Mouse (Mus musculus) adrenal gland, adult 8-10 months (tissue): ENCODE measurements around the gene Parp9. TPM values are rescaled to one million over a fixed set of nuclear protein-coding genes. Genes with fewer than 3 reads are reported as not detected.
A peak's percentile ranks its signal among the peaks of the same experiment; 100 is the strongest.
"Not testable (repeated sequence)": the region's sequence is repeated elsewhere in the genome, so short reads cannot be mapped to it uniquely, and the experiment has no call there.

Source experiments
- DNase-seq: peaks from one replicate; pipeline ENCODE4 v3.0.0; 2022
- total RNA-seq, 4 experiments: library from RNA; stranded (reverse); gene quantifications; 2 replicates each; pipeline ENCODE4 v1.2.4; 2022

Parp9 gene
- total RNA-seq, result 10 to 100 TPM; 13.3 to 19.8 (median 15.6) TPM

GRCm38 (mm10) chr16:35938211-35939151 lies at the start of gene Parp9, which contains the start of gene Dtx3l:
Gene Parp9 (plus strand): TSS chr16:35938470.
Gene Dtx3l (minus strand): TSS chr16:35939151.
- DNase-seq, result peak; percentile 63

DNA sequence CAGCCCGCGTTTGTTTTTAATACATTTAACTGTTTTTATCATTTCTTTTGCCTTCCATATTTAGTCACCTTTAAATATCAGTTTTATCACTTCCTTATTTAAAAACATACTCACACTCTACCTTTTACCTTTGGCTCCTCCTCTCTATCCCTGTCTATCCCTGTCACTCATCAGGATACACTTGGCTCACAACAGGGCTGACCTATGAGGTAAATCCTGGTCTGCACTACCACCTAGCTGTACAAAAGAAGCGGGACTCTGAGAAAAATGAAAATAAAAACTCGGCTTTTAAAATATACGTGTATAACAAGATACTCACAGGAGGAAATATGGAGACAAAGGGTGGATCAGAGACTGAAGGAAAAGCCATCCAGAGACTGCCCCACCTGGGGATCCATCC lies 49.4 kb upstream of the Parp9 start:
- no peak for DNase-seq

GRCm38 (mm10) chr16:35890645-35891044 lies 47.6 kb upstream of the Parp9 start:
- DNase-seq, result no peak

- not testable (repeated sequence) for DNase-seq
Observed at GRCm38 (mm10) chr16:35891603-35892002, 46.7 kb upstream of the Parp9 start.

DNA sequence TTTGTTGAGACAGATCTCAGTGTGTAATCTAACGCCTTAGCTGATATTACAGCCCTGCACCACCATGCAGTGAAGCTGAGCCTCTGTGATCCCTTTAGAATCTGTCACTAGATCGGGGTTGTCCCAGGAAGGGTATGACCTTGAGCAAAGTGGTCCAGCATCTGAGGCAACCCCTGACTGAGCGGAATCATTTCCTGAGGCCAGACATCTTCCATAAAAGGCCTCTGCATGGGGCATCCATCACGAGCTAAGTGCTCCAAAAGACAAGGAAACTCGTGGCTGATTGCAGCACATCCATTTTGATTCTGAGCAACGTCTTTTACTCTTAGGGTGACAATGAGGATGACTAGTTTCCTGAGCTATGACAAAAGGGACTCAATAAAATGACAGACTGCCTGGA lies 43.3 kb upstream of the Parp9 start:
- no peak for DNase-seq

DNA sequence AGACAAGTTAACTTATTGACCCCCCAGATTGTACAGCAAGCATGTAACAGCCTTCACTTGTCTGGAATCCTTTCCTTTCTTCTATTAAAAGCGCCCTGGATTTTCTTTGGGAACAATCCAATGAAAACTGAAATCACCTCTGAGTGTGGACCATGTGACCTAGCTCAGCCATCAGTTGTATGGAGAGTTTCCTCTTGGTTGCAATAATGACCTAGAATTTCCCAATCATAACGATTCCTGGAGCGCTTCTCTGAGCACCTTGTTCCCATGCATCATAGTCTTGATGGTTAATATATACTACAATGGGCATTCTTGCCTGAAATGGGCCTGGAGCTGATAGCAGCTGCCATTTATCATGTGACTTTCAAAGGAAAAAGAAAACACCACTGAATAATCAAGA lies 37.7 kb upstream of the Parp9 start:
- DNase-seq, result no peak

- DNase-seq, result no peak
Observed at GRCm38 (mm10) chr16:35903014-35903640, 35.1 kb upstream of the Parp9 start.

GRCm38 (mm10) chr16:35904121-35904736 lies 34.0 kb upstream of the Parp9 start:
- no peak for DNase-seq

GRCm38 (mm10) chr16:35905355-35905754 lies 32.9 kb upstream of the Parp9 start:
- DNase-seq, result no peak

DNA sequence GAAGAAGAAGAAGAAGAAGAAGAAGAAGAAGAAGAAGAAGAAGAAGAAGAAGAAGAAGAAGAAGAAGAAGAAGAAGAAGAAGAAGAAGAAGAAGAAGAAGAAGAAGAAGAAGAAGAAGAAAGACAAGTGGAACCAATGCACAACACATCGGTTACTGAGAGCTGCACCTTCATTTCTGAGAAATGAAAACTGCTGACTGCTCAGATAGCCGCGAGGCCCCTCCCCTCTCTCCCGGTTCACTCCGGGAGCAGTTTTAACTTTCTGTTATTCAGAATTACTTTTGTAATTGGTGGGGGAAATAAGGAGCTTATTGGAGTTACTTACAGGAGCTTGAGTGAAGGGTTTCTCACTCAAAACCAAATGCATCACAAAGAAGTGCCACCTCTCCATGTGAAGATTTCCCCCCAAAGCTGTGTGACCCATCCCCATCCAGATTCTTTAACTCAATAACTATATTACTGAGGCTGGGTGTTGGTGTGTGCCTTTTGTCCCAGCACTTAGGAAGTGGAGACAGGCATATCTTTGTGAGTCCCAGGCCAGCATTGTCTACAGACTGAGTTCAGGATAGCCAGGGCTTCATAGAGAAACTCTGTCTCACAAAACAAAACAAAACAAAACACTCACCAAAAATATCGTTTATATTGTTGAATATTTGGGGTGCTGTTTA lies 32.3 kb upstream of the Parp9 start:
- no peak for DNase-seq

DNA sequence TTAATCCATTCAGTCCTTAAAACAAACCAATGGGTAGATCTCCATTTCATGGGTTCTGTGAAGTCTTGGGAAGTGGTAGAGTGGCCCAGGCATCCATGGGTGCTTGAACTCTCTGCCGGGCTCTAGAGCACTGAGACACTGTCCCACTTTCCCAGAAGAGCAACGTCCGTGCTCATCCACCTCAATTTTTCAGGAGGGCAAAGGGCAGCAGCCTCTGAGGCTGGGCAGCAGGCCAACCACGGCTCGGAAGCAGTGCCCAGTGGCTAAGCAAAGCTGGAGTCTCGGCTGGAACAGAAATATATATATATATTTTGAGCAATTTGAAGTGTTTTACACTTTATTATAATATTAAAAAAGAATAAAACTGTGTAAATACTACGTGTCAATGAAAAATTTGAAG lies 31.4 kb upstream of the Parp9 start:
- DNase-seq, result no peak

- peak; percentile 47 for DNase-seq
Observed at GRCm38 (mm10) chr16:35907432-35908201, 30.7 kb upstream of the Parp9 start.

GRCm38 (mm10) chr16:35911449-35911848 lies 26.8 kb upstream of the Parp9 start:
- DNase-seq, result no peak

DNA sequence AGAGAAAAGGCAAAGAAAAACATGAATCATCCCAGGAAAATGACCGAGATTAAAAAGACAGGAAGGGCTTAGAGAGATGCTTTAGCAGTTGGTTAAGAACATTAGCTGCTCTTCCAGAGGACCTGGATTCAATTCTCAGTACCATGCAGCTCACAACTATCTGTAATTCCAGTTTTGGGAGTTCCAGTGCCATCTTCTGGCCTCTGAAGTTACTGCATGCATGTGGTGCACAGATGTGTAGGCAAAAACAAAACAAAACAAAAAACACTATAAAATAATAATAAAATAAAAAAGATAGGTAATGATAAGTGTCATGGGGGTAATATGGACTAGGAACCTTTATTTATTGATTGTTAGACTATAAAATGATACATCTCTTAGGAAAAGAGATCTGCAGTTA lies 24.7 kb upstream of the Parp9 start:
- DNase-seq, result no peak

DNA sequence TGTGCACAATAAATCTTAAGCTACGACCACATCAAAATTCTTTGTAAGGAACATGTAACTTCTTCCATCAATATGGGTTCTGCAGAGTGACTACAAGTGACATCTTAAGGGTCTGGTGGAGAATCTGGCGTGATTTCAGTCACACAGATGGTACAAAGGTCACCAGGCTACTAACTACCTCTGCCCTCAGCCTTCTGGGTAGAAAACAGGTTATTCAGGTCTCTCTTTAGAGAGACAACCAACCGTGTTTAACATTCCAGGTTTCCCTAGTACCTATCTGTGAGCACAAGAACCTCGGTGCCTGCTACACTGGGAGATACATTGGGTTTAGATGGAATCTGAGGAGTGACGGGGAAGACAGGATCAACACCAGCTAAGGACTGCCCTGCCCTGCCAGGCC lies 24.0 kb upstream of the Parp9 start:
- no peak for DNase-seq

DNA sequence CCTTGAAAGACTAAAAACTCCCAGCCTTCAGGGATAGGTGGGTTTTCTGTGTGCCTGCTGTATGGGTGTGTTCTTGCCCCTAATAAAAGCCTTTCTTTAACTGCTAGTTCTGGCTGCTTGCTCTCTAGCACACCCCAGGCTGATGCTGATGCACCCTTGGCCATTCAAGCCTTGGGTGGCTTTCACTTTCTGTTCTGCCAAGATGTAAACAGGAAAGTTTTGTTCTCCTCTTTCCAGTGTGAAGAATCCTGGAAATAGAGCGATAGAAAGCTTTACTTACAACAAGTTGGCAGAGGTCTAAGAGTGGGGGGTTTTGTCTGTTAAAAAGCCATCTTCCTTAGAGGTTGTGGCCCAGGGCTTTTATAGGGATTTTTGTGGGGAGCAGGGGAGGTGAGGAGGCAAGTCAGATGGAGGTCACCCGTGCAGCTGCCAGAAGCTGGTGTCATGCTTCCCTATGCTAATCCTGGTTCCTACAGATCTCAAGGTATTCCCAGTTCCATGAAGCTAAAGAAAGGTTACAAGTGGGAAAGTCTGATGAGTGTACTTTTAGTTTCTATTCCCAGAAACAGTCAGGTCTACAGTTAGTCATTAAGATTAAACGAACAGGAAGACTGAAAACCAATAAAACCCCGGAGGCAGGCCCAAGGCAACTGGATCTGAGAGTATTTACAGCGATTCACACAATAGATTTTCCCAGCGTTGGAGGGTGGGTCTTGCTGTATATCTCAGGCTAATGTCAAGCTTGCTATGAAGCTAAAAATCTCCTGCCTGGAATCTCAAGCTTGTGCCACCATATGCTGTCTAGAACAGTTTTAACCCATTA lies 19.3 kb upstream of the Parp9 start:
- no peak for DNase-seq

DNA sequence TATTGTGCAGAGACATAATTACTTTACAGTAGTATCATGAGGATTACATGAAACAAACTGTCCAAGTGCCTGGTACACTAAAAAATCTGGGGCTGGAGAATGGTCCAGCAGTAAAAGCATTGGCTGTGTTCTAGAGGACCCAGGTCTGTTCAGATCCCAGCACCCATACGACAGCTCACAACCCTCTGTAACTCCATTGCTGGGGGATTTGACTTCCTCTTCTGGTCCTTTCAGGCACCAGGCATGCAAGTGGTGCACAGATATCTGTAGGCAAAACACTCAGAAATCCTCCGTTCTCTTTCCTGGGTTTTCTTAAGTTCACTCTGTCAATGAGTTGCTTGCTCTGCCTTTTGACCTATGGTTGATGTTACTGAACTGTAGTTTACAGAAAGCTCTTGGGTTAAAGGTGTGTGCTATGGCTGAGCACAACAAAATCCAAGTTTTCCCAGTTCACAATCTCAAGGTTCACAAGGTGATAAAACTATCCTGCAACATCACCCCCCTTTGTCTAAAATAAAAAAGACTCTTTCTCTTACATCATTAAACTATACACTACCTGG lies 16.5 kb upstream of the Parp9 start:
- no peak for DNase-seq

DNA sequence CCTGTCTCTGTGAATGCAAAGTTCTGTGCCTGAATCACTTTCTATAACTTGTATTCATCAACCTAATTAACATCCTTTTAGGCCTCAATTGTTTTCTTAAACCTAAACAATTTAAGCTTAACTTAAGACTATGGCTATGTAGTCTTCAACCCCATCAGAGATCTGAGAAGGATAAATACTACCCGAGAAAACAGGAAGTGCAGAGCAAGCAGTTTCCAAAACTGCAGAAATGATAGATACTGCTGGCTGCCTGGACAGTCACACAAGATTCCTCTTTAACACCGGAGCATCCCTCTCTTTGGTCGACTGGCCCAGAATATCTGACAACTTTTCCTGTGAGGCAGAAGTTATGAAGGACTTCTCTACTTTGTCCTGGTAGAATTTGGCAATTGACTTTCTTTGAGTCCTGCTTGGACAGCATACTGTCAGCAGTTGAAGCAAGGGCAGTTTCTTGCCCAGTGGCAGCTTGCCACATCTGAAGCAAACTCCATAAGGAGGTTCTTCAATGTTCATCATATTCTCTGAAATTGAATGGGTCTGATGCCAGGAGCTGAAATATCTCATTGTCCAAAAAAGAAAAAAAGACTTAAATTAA lies 15.9 kb upstream of the Parp9 start:
- no peak for DNase-seq

DNA sequence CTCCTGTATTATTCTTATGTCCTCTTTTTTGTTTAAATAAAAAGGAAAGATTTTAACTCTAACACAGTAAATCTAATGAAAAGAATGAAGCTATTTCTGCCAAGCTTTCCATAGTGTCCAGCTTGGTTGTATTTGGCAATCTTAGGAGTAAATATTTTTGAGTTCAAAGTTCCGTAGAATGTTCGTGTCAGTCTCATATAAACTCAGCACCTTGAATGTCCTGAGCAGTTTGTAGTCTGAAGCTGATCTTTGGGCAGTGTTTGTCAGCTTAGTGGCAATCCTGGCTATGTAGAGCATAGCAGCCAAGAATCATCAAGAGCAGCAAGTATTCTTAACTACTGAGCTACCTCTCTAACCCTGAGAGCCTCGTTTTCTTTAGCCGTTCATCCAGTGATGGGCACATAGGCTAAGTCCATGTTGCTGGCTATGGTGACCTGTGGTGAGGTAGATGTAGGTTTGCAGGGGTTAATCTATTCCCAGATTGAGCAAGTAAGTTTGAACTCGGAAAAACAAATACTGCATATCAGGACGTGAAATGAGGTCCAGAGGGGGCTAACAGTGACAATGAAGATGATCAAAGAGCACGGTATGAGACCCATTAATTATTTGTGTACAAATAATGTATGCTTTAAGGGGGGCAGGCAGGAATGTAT lies 14.6 kb upstream of the Parp9 start:
- DNase-seq, result no peak

DNA sequence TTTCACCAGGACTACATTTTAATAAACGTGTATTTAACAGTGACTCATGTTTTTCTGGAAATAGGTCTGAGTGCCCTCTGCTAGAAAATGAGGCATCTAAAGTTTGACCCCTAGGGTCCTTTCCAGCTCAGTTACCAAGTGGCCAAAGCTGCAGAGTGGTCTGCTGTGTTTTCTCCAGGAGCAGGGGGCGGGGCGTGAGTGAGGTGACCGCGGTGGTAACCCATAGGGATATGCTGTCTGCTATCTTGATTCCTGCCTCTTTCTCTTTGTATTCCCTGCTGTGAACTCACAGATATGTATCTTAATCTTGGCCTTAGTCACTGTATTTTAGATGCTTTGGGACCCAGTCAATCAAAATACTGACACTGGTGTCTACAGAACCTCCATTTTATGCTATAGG lies 13.9 kb upstream of the Parp9 start:
- DNase-seq, result no peak
